Mouse (Mus musculus) megakaryocyte-erythroid progenitor cell, adult 5-6 weeks (primary cell): ENCODE results near the gene Gabrd. TPM values are rescaled to one million over a fixed set of nuclear protein-coding genes. Genes with fewer than 3 reads are reported as not detected.
A peak's percentile ranks its signal among the peaks of the same experiment; 100 is the strongest.
"Not testable (repeated sequence)": the region's sequence is repeated elsewhere in the genome, so short reads cannot be mapped to it uniquely, and the experiment has no call there.

Experiments
- ATAC-seq: replicated peaks from 2 replicates; pipeline ENCODE4 v1.8.0; 2016; ENCODE audit warnings: mild to moderate bottlenecking, inconsistent platforms; ENCODE audit not compliant: severe bottlenecking, poor library complexity, low FRiP score, low TSS enrichment
- total RNA-seq, 2 experiments: library from RNA; stranded (forward) in 1 of 2; stranded (reverse) in 1 of 2; fragments of 200-1000, 215-1000 nt in 1 of 2; fragments of >200 nt in 1 of 2; fragmentation: Nextera tagmentation in 1 of 2; gene quantifications; 2 replicates each; pipeline ENCODE4 v1.2.3; 2014 to 2017

Gabrd gene
- total RNA-seq (2014; fragmentation: Nextera tagmentation) (0.20 TPM in 1 of 2 replicates, not detected in the other), total RNA-seq (2017) (not detected in 2 replicates)

- ATAC-seq, result peak; percentile 83
These were observed at the start of gene Gabrd for GRCm38 (mm10) chr4:155397511-155398221. Gene Gabrd, minus strand, starts transcription at chr4:155398112.

- ATAC-seq, result no peak
These were observed 44.9 kb upstream of the Gabrd start for GRCm38 (mm10) chr4:155442808-155443207.

DNA sequence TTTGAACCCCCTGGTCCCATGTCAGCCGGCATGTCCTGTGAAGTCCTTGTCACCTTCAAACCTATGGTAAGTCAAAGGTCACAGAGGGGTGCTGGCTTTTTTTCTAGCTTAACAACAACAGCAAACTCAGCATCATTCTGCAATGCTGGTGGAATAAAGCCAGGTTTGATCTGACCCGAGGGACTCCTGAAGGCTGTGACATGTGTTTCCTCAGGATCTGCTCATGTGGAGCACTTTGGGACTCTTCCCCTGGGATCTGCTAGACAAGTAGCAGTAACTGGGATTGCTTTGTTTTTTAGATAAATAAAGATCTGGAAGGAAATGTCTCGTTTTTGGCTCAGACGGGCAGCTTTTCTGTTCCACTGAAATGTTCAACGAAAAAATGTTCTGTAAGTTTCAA is 36.1 kb upstream of the Gabrd start:
- no peak for ATAC-seq

- ATAC-seq, result no peak
These were observed 34.4 kb upstream of the Gabrd start for GRCm38 (mm10) chr4:155432358-155432757.

DNA sequence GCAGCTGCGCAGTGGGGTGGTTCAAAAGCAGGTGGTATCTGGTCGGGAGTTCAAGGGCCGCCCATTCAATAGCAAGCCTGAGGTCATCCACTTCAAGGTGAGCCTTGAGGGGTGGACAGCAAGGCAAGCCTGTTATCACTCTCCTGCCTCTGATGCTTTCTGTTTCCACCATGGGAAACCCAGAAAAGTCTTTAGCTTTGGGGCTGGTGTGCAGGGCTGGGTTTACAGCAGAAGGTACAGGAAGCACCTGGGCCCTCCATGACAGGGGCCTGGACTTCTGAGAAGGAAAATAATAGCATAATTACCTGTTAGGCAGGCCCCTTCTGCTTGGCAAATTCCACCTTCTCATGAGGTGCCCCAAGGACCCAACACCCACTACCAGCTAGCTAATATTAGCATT is 31.3 kb upstream of the Gabrd start:
- no peak for ATAC-seq

GRCm38 (mm10) chr4:155428442-155428841 is 30.5 kb upstream of the Gabrd start:
- ATAC-seq, result no peak

- no peak for ATAC-seq
These were observed 28.4 kb upstream of the Gabrd start for GRCm38 (mm10) chr4:155426272-155426671.

DNA sequence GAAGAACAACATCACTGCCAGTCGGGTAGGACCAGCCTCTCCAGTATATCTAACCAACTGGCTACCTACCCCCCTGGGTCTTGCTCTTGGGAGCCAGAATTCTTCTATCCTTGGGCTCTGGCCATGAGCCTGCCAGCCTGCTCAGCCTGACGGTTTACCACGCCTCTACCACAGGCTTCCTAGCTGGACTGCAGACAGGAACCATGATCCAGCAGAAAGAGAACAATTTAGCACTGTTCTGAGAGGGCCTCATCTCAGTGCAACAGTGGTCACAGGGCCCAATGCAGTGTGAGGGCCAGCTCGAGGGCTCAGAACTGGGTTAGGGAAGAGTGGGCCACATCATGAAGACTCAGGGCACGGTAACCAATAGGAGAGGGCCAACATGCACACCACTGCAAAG is 26.1 kb upstream of the Gabrd start:
- ATAC-seq, result no peak

DNA sequence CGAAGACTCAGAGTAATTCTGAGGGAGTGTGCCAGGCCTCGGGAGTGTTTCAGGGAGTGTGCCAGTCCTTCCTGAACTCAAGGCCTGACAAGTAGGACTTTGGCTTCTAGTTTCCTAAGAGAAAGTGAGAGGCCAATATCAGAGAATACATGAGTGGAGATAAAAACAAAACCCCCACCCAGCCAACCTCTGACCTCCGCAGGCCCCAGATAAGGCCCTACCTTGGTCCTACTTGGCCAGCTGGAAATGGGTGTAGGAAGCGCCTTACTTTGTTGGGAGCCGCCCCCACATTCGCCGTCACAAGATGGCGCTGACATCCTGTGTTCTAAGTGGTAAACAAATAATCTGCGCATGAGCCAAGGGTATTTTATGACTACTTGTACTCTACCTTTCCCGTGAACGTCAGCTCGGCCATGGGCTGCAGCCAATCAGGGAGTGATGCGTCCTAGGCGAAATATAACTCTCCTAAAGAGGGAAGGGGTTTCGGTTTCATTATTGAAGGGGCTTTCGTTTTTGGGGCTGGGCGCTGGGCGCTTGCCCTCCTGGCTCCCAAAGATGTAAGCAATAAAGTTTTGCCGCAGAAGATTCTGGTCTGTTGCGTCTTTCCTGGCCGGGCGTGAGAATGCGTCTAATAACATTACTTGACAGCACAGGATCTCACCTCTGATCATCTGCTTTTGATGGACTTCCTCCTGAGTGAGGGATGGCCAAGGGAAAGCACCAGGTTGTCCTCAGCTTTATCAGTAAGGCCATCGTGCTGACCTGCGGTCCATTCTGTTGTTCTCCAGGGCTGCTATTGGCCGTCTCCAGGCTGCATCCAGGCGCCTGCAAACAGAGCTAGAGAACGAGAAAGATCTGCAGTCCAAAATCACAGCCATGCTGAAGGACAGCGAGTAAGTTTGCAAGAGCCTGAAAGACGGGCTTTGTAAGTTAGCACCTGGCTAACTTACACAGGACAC is 23.8 kb upstream of the Gabrd start:
- ATAC-seq, result not testable (repeated sequence)

GRCm38 (mm10) chr4:155420137-155420536 is 22.2 kb upstream of the Gabrd start:
- ATAC-seq, result no peak

GRCm38 (mm10) chr4:155414656-155415235 is 16.8 kb upstream of the Gabrd start:
- ATAC-seq, result no peak

DNA sequence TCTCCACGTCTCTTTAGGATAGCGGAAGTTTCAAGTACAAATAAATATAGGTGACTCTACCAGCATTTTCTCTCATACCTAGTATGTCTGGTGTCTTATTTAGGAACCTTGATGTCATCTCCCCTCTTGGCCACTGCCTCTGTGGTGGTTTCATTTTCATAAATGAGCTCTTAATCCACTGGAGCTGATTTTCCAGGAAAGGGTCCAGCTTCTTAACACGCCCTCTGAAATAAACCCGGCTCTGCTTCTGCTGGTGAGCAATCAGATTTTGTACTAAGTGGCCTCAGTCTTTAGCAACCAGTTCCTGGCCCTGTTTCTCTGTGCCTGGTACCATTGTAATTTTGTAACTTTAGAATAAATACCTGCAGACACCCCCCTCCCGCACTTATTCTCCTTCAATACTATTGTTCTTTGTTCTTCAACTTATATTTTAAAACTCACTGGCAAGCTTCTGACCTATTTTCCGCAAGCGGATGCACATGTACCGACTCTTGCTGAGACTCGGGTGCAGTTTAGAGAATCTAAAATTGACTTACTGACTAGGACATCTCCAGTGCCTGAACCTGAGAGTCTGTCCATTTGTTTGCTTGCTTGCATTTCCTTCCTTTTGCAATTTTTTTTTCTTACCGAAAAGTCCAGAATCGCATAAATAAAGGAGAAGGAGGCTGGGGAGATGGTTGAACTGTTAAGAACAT is 15.9 kb upstream of the Gabrd start:
- ATAC-seq, result no peak

GRCm38 (mm10) chr4:155412124-155412523 is 14.2 kb upstream of the Gabrd start:
- ATAC-seq, result no peak

DNA sequence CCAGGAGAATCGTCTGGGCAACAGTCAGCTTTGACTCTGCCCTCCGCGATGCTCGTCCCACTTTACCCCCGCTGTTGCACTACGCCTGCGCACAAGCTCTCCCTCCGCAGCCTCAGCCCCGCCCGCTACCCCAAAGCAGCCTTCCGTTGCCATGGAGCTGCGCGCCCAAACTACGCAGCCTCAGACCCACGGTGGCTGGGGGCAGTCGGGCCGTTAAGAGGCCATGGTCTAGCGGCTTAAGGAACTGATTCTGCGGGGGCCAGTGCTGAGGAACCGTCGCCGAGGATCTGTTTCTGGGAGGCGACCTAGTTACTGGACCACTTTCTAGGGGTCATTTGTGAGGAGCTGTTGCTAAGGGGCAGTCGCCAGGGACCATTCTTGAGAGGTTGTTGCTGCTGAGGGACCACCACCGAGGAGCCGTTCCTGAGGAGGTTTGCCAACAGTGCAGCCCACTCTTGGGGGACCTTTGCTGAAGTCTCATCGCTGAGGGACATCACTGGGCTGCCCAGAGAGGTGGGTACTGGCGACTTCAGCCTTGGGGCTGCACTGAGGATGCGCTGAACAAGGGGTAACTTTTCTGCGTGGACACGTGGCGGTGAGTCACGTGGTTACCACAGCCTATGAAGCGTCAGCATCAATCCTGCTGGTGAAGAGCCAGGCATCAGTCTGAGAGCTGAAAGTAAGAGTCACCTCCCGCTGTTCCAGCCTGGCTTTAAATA is 11.3 kb upstream of the Gabrd start, which contains the start of gene Cfap74:
Gene Cfap74 (plus strand): TSS at position 133 of the 719 bp plus-strand sequence.
- peak; percentile 41; the same call in 1 of the 2 replicates for ATAC-seq

DNA sequence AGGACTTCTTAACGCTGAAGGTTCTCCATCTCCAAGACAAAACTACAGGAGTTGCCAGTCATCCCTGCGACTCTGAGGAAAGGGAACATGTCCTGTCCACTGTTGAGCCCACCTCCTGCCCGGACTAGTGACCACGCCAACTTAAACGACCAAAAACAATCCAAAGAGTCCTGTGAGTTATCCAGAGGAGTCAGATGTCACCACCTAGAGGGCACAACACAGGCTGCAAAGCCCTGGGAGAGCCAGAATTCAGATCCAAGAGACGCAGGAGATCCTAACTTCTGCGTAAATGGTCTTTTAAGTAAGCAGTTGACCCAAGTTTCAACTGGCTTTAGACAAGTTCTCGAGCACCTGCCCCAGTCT is 10.8 kb upstream of the Gabrd start:
- ATAC-seq, result no peak

DNA sequence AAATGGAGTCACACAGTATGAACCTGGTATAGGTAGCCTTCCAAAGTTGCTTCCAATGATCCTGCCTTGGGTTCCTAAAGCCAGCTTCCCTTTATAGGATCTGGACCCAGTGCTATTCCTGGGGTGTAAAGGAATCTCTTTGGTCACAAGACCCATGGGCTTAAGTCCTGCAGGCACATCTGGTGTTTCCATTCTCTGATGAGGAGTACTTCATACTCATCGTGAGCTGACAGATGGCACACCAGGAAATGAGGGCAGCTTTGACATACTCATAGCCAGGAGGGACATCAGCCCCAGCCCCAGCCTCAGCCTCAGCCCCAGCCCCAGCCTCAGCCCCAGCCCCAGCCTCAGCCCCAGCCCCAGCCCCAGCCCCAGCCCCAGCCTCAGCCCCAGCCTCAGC is 4.6 kb upstream of the Gabrd start:
- ATAC-seq, result no peak

DNA sequence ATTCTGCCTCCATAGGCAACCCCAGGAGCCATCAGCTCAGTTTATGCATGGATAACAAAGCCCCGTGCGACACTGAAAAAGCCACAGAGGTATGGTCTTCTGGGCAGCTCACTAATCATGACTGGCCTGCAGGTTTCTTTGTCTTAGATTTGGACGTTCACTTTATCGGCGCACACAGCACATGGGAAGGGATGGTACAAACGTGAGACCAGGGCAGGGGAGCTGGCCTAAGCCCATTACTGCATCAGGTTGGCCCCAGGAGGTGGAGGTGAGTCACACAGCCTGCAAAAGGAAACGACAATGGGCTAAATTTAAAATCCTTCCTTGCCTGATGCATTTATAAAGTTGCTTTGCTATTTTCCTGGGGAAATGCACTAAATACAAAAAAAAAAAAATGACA is 3.2 kb upstream of the Gabrd start:
- no peak for ATAC-seq

- peak; percentile 24; the same call in 1 of the 2 replicates for ATAC-seq
These were observed 269 bp upstream of the Gabrd start for GRCm38 (mm10) chr4:155398222-155398540.

DNA sequence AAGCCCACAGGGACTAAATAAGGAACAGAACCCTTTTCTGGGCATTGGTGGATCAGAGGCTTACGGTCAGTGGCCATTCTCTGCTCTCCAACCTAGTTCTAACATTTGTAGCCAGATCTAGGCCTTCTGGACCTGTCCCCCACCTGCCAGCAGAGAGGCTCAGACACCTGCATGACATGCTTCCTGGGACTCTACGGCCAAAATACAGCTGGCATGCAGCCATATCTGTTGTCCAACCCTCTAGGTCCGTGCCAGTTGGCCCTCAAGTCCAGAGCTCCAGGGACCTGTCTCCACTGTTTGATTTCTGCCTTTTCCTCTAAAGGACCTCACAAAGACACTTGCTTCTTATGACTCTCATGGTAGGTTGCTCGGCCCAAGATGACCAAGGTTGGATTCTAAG is 1.2 kb downstream of the Gabrd start:
- no peak for ATAC-seq
